Mouse (Mus musculus): ENCODE results near the gene 4930556J24Rik. TPM values are rescaled to one million over a fixed set of nuclear protein-coding genes. Genes with fewer than 3 reads are reported as not detected.

4930556J24Rik gene
- total RNA-seq, 1 experiment, result 0.76 TPM

DNA sequence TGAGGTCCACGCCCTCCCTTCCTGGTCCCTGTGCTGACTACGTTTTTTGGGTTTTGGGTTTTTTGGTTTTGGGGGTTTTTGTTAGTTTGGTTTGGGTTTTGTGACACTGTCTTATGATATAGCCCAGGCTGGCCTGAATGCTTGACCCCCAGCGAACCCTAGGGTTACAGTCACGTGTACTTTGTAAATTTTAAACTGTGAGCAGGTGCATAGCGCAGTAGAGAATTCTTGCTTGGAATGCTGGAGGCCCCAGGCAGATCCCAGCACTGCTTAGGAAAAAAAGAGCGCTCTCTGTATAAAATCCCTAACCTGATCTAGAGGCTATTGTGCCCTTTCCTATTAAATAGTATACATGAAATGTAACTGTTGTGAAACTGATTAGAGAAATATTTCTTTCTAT lies 16.6 kb upstream of the 4930556J24Rik start:
- DNase-seq (ENCODE audit: low read depth, low spot score), result no peak
- H3K9me3 ChIP-seq (ENCODE audit: control insufficient read depth, insufficient read depth, low read depth, low read length), result no peaks in the 10 kb centered on the region
- in situ Hi-C loops (cut with MboI; ENCODE audit: low sequenced_read_pairs in 2 of 2, unreplicated experiment in 2 of 2), result no loop called here

DNA sequence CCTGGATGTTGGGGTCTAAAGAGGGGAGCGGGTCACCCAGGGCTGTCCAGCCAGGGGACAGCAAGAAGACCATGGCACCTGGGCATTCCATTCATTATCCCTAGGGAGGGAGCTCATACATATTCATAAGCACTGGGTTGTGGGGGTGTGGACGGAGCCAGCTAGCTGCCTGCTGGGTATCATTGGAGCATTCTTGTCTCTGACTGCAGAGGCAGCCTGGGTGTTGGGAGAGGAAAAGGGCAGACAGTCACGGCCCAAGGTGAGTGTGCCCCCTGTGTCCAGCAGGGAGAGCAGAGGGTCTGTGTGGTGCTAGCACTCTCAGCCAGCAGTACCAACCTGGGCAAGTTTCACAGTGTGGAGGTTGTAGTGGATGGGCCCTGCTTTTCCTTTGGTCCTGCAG lies 13.2 kb upstream of the 4930556J24Rik start:
- no peak for DNase-seq (ENCODE audit: low read depth, low spot score)
- no peaks in the 10 kb centered on the region for H3K9me3 ChIP-seq (ENCODE audit: control insufficient read depth, insufficient read depth, low read depth, low read length)
- peaks cover 0 to 10% of the 10 kb centered on the region in 2 experiments; a peak in 1 of 4 replicates for H3K4me1 ChIP-seq (ENCODE audit: control insufficient read depth in 2 of 2, insufficient read depth in 2 of 2, low read length in 2 of 2, poor library complexity in 1 of 2)
- no peak overlapping the region for H3K4me3 ChIP-seq (ENCODE audit: insufficient read depth in 1 of 2, low read depth in 1 of 2, low read length in 2 of 2, poor library complexity in 1 of 2, severe bottlenecking in 1 of 2)
- in situ Hi-C loops (cut with MboI; ENCODE audit: low sequenced_read_pairs in 2 of 2, unreplicated experiment in 2 of 2), result no loop called here
- no peaks in the 10 kb centered on the region for H3K36me3 ChIP-seq (ENCODE audit: control insufficient read depth, insufficient read depth, low read length, poor library complexity, severe bottlenecking)
- H3K27ac ChIP-seq (ENCODE audit: insufficient read depth, low read depth, low read length, poor library complexity, severe bottlenecking), result no peak overlapping the region
- H3K9ac ChIP-seq (ENCODE audit: insufficient read depth, low read depth, low read length, poor library complexity, severe bottlenecking), result no peak overlapping the region
- TF ChIP-seq ZNF384 (IDR thresholded peaks at IDR 0.05; ENCODE audit: low read depth, low read length), result no peak
- no peak for TF ChIP-seq ZC3H11A (IDR thresholded peaks at IDR 0.05; ENCODE audit: borderline replicate concordance, low read depth, low read length)
- no peak for TF ChIP-seq HCFC1 (IDR thresholded peaks at IDR 0.05; ENCODE audit: borderline replicate concordance, insufficient read depth, low read length)
- TF ChIP-seq CHD2 (IDR thresholded peaks at IDR 0.05; ENCODE audit: low read depth, low read length), result no peak
- no peak for TF ChIP-seq MAFK (IDR thresholded peaks at IDR 0.05; ENCODE audit: insufficient read depth, low read depth, low read length)

More for the DNA sequence above, 16.6 kb upstream of the 4930556J24Rik start:
- Histone ChIP-seq H3K36me3 (ENCODE audit: control insufficient read depth, insufficient read depth, low read length, poor library complexity, severe bottlenecking) (no peaks in the 10 kb centered on the region), H3K9ac (ENCODE audit: insufficient read depth, low read depth, low read length, poor library complexity, severe bottlenecking) (no peak overlapping the region), H3K4me3 (ENCODE audit: insufficient read depth in 1 of 2, low read depth in 1 of 2, low read length in 2 of 2, poor library complexity in 1 of 2, severe bottlenecking in 1 of 2) (no peak overlapping the region), H3K27ac (ENCODE audit: insufficient read depth, low read depth, low read length, poor library complexity, severe bottlenecking) (no peak overlapping the region), H3K4me1 (ENCODE audit: control insufficient read depth in 2 of 2, insufficient read depth in 2 of 2, low read length in 2 of 2, poor library complexity in 1 of 2) (peaks cover 0 to 9% of the 10 kb centered on the region in 2 experiments; a peak in 1 of 4 replicates)
- TF ChIP-seq ZC3H11A (IDR thresholded peaks at IDR 0.05; ENCODE audit: borderline replicate concordance, low read depth, low read length) (no peak), MAFK (IDR thresholded peaks at IDR 0.05; ENCODE audit: insufficient read depth, low read depth, low read length) (no peak), HCFC1 (IDR thresholded peaks at IDR 0.05; ENCODE audit: borderline replicate concordance, insufficient read depth, low read length) (no peak), CHD2 (IDR thresholded peaks at IDR 0.05; ENCODE audit: low read depth, low read length) (no peak), ZNF384 (IDR thresholded peaks at IDR 0.05; ENCODE audit: low read depth, low read length) (no peak)

DNA sequence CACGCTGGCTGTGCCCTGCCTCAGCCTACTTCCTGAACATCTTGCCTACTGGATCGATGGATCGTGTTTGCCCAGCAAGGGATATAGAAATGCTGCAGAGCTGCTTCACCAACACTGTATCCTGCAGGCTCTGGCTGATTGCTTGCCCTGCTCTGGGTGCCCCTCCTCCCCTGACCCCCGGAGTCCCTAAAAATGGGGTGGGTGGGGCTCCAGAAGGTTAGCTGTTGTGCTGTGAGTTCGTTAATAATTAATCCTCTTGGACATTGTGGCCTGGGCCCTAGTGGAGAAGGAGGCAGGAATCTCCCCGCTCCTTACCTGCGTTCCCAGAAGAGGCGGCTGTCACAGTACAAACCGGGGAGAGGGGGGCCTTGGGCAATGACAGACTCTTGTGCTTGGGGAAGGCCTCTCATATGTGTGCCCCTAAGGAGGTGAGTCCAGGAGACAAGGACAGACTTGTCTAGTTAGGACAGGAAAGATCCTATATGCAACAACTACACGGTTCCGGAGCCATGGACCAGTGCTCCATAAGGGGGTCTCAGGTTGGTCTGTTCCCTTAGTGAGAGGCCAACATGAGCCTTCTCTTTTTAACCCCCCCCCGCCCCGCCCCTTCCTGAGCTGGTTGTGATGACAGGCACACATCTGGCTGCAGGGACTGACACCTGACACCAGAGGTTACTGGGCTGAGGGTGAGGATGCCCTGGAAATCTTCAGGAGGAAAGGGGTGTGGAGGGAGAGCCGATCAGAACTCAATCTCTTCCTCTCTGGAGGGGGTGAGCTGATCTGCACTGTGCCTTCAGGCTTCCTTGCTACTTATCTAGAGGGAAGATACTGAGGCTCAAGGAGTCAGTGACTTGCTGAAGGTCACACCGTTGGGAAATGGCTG lies 7.5 kb upstream of the 4930556J24Rik start:
- TF ChIP-seq ZC3H11A (IDR thresholded peaks at IDR 0.05; ENCODE audit: borderline replicate concordance, low read depth, low read length), result no peak
- TF ChIP-seq MAFK (IDR thresholded peaks at IDR 0.05; ENCODE audit: insufficient read depth, low read depth, low read length), result no peak
- no peak for TF ChIP-seq HCFC1 (IDR thresholded peaks at IDR 0.05; ENCODE audit: borderline replicate concordance, insufficient read depth, low read length)
- no peak for TF ChIP-seq ZNF384 (IDR thresholded peaks at IDR 0.05; ENCODE audit: low read depth, low read length)
- no peak for TF ChIP-seq CHD2 (IDR thresholded peaks at IDR 0.05; ENCODE audit: low read depth, low read length)
- Histone ChIP-seq H3K9me3 (ENCODE audit: control insufficient read depth, insufficient read depth, low read depth, low read length) (no peaks in the 10 kb centered on the region), H3K27ac (ENCODE audit: insufficient read depth, low read depth, low read length, poor library complexity, severe bottlenecking) (no peak overlapping the region), H3K4me3 (ENCODE audit: insufficient read depth in 1 of 2, low read depth in 1 of 2, low read length in 2 of 2, poor library complexity in 1 of 2, severe bottlenecking in 1 of 2) (peak overlapping the region; percentile 64 to 73), H3K9ac (ENCODE audit: insufficient read depth, low read depth, low read length, poor library complexity, severe bottlenecking) (peak overlapping the region; percentile 54), H3K4me1 (ENCODE audit: control insufficient read depth in 2 of 2, insufficient read depth in 2 of 2, low read length in 2 of 2, poor library complexity in 1 of 2) (peaks cover 0 to 13% of the 10 kb centered on the region in 2 experiments; a peak in 1 of 4 replicates), H3K36me3 (ENCODE audit: control insufficient read depth, insufficient read depth, low read length, poor library complexity, severe bottlenecking) (peaks cover 5% of the 10 kb centered on the region)
- in situ Hi-C loops (cut with MboI; ENCODE audit: low sequenced_read_pairs in 2 of 2, unreplicated experiment in 2 of 2), result no loop called here
- no peak for DNase-seq (ENCODE audit: low read depth, low spot score)

DNA sequence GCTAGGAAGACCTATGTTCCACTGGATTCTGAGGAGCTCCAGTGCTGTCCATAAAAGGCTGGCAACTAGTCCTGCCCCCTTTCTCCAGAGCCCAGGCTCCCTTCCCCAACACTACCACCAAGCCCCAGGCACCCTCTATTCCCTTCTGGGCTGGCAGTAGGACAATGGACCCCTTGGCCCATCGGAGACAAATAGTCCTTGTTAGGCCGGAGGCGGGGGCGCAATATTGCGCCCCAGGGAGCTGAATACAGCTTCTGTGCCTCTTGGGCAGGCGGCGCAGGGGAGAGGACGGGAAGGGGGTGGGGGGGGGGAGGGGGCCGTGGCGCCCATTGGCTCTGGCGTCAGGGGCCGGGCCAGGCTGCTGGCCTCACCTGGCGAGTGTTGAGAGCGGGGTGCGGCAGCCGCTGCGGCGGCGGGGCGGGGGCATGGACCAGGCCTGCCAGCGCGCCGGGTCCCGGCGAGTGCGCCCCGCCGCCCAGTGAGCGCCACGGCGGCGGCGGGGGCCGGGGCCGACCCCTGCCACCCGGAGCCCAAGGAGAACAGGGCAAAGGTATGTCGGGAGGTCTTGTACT lies 6.8 kb upstream of the 4930556J24Rik start, which contains the start of gene Gal3st1:
TSS of gene Gal3st1 (plus strand) at position 346 of the 572 bp plus-strand sequence.
- Histone ChIP-seq H3K4me3 (ENCODE audit: insufficient read depth in 1 of 2, low read depth in 1 of 2, low read length in 2 of 2, poor library complexity in 1 of 2, severe bottlenecking in 1 of 2) (peak within 1 kb of the TSS; percentile 64 to 73), H3K4me1 (ENCODE audit: control insufficient read depth in 2 of 2, insufficient read depth in 2 of 2, low read length in 2 of 2, poor library complexity in 1 of 2) (peaks cover 0 to 13% of the 10 kb centered on the region in 2 experiments; a peak in 1 of 4 replicates), H3K9ac (ENCODE audit: insufficient read depth, low read depth, low read length, poor library complexity, severe bottlenecking) (peak within 1 kb of the TSS; percentile 54), H3K36me3 (ENCODE audit: control insufficient read depth, insufficient read depth, low read length, poor library complexity, severe bottlenecking) (peaks cover 13% of the 10 kb centered on the region), H3K27ac (ENCODE audit: insufficient read depth, low read depth, low read length, poor library complexity, severe bottlenecking) (no peak within 1 kb of the TSS), H3K9me3 (ENCODE audit: control insufficient read depth, insufficient read depth, low read depth, low read length) (no peaks in the 10 kb centered on the region)
- TF ChIP-seq MAFK (IDR thresholded peaks at IDR 0.05; ENCODE audit: insufficient read depth, low read depth, low read length) (no peak), CHD2 (IDR thresholded peaks at IDR 0.05; ENCODE audit: low read depth, low read length) (no peak), HCFC1 (IDR thresholded peaks at IDR 0.05; ENCODE audit: borderline replicate concordance, insufficient read depth, low read length) (no peak), ZNF384 (IDR thresholded peaks at IDR 0.05; ENCODE audit: low read depth, low read length) (no peak), ZC3H11A (IDR thresholded peaks at IDR 0.05; ENCODE audit: borderline replicate concordance, low read depth, low read length) (no peak)
- no peak for DNase-seq (ENCODE audit: low read depth, low spot score)
- in situ Hi-C loops (cut with MboI; ENCODE audit: low sequenced_read_pairs in 2 of 2, unreplicated experiment in 2 of 2), result no loop called here

All from ES-E14 (cell line).